Mouse (Mus musculus) hindbrain, postnatal 0 days (tissue): ENCODE results near the gene Wdr45. TPM values are rescaled to one million over a fixed set of nuclear protein-coding genes. Genes with fewer than 3 reads are reported as not detected.

Experiments used
- ATAC-seq: fragments of 200-750 bp; cut with Nextera tagmentation; 2 replicates; pipeline ENCODE4 v1.8.0; 2017; ENCODE audit warnings: mild to moderate bottlenecking, moderate TSS enrichment, moderate library complexity
- DNase-seq: peaks from one replicate; pipeline ENCODE4 v3.0.0-alpha.2; 2015; ENCODE audit warnings: low spot score
- H3K27ac ChIP-seq: fragments of 300-500 bp; sonication (generic); 2 replicates; pipeline ENCODE4 v1.5.1; 2014; ENCODE audit warnings: mild to moderate bottlenecking
- H3K27me3 ChIP-seq: fragments of 300-500 bp; sonication (generic); 2 replicates; pipeline ENCODE4 v1.6.1; 2014; ENCODE audit warnings: low read length, mixed read lengths; ENCODE audit not compliant: insufficient read depth
- H3K36me3 ChIP-seq: fragments of 300-500 bp; sonication (generic); 2 replicates; pipeline ENCODE4 v1.6.1; 2014; ENCODE audit warnings: low read length, mixed read lengths; ENCODE audit not compliant: insufficient read depth
- H3K4me1 ChIP-seq: fragments of 300-500 bp; sonication (generic); 2 replicates; pipeline ENCODE4 v1.6.1; 2014; ENCODE audit warnings: antibody characterized with exemption, low read length, mixed read lengths; ENCODE audit not compliant: insufficient read depth
- H3K4me2 ChIP-seq: fragments of 300-500 bp; sonication (generic); 2 replicates; pipeline ENCODE4 v1.6.1; 2014; ENCODE audit warnings: low read depth, mild to moderate bottlenecking, low read length, moderate library complexity, mixed read lengths
- H3K4me3 ChIP-seq: fragments of 300-500 bp; sonication (generic); 2 replicates; pipeline ENCODE4 v1.5.1; 2014; ENCODE audit warnings: low read length
- H3K9ac ChIP-seq: fragments of 300-500 bp; sonication (generic); replicated peaks from 2 replicates; pipeline ENCODE4 v1.6.1; 2014; ENCODE audit warnings: mild to moderate bottlenecking, low read length, moderate library complexity, mixed read lengths
- H3K9me3 ChIP-seq: fragments of 300-500 bp; sonication (generic); 2 replicates; pipeline ENCODE4 v1.6.1; 2016; ENCODE audit warnings: low read length, mixed read lengths
- CTCF ChIP-seq: IDR thresholded peaks from 2 replicates; pipeline ENCODE4 v1.5.1; 2016; ENCODE audit warnings: antibody characterized with exemption, control low read depth, low read depth
- WGBS: fragments of 180-500 bp; shearing (Covaris S2); extraction: QIAGEN DNeasy Blood & Tissue Kit; methylation state at CpG from one replicate; pipeline ENCODE4 v1.1.7; 2014; 5-methylcytosine and 5-hydroxymethylcytosine counted together
- polyA plus RNA-seq: library from polyadenylated mRNA; unstranded; fragments of >200 nt; fragmentation: Nextera tagmentation; extraction: Ambion mirVana; gene quantifications from 2 replicates; pipeline ENCODE4 v1.2.1, GENCODE M21; 2015
- total RNA-seq: library from RNA; depleted of rRNA; stranded (reverse); fragments of >200 nt; gene quantifications from 2 replicates; pipeline ENCODE4 v1.2.3, GENCODE M21; 2014

The Wdr45 gene
- total and polyA plus RNA-seq, 2 experiments from 2014 or later: 33.2 to 34.0 TPM

- 48% methylated on average over 12 of the region's 12 CpGs for WGBS
- TF ChIP-seq CTCF: no peak
- no peaks in the 10 kb centered on the region for H3K36me3 ChIP-seq
- no peak overlapping the region for H3K27ac ChIP-seq
- no peaks in the 10 kb centered on the region for H3K27me3 ChIP-seq
- ATAC-seq (no peak), DNase-seq (no peak)
- H3K4me1 ChIP-seq: no peaks in the 10 kb centered on the region
- peak overlapping the region; percentile 46 for H3K4me2 ChIP-seq
- H3K9me3 ChIP-seq: no peaks in the 10 kb centered on the region
- H3K9ac ChIP-seq: no peak overlapping the region
- no peak overlapping the region for H3K4me3 ChIP-seq
These were observed 40.4 kb upstream of the Wdr45 start for GRCm38 (mm10) chrX:7673578-7674281.

DNA sequence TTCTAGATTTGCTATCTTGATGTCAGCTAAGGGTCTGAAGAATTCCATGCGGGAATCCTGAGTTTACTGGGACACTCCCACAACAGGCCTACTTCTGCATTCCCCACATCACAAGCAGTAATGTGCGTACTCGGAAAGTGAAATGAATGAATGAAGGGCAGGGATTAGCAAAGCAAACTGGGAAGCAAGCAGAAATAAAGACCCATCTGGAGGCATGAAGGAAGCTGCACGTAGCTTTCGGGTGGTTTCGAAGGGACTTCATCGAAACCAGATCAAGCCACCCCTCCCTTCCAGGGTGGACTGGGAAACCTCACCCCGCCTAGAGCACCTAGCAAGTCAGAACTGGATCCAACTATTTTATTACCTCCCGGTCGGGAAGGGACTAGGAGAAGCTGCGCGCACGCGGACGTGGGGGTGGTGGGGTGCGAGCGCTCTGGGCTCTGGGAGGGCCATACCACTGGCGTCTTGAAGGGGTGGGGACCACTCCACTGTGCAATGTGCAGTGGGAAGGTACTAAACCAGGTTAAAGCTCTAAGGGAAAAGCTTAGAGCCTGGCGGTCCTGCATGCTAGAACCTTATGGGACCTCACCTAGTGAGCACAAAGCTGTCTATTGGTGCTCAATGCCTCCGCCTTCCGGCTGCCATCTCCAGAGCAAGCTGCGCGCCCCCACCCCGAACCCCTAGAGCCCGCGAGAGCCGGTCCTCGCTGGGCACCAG is 39.7 kb upstream of the Wdr45 start:
- ATAC-seq (peak; percentile 49), DNase-seq (no peak)
- H3K4me2 ChIP-seq: peak overlapping the region; percentile 46
- no peak for TF ChIP-seq CTCF
- peak overlapping the region; percentile 18 for H3K4me3 ChIP-seq
- no peaks in the 10 kb centered on the region for H3K4me1 ChIP-seq
- H3K36me3 ChIP-seq: no peaks in the 10 kb centered on the region
- H3K9me3 ChIP-seq: no peaks in the 10 kb centered on the region
- peak overlapping the region; percentile 24; the same call in 1 of the 2 replicates for H3K9ac ChIP-seq
- H3K27ac ChIP-seq: no peak overlapping the region
- no peaks in the 10 kb centered on the region for H3K27me3 ChIP-seq
- WGBS: 36% methylated on average over 28 of the region's 28 CpGs

- Histone ChIP-seq H3K9ac (peak overlapping the region; percentile 24; the same call in 1 of the 2 replicates), H3K36me3 (no peaks in the 10 kb centered on the region), H3K27ac (no peak overlapping the region), H3K4me1 (no peaks in the 10 kb centered on the region), H3K27me3 (no peaks in the 10 kb centered on the region), H3K9me3 (no peaks in the 10 kb centered on the region), H3K4me3 (peak overlapping the region; percentile 18), H3K4me2 (peak overlapping the region; percentile 46)
- DNase-seq (no peak), ATAC-seq (peak; percentile 39)
- TF ChIP-seq CTCF: no peak
- WGBS: 37% methylated on average over 10 of the region's 10 CpGs
These were observed 39.1 kb upstream of the Wdr45 start for GRCm38 (mm10) chrX:7675001-7675380.

DNA sequence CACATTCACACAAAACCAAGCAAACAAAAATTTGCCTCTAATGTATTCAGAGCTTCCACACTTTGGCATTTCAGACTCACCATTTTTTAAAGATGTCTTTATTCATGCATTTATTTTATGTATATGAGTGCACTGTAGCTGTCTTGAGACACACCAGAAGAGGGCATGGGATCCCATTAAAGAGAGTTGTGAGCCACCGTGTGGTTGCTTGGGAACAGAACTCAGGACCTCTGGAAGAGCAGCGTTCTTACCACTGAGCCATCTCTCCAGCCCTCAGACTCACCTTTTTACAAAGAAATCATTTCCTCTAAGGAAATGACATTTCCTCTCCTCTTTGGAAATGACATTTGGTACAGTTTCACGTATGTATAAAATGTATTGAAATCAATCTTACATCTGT is 35.1 kb upstream of the Wdr45 start:
- ATAC-seq (no peak), DNase-seq (no peak)
- no peaks in the 10 kb centered on the region for H3K9me3 ChIP-seq
- no peaks in the 10 kb centered on the region for H3K36me3 ChIP-seq
- H3K4me1 ChIP-seq: no peaks in the 10 kb centered on the region
- no peaks in the 10 kb centered on the region for H3K27me3 ChIP-seq
- WGBS: 48% methylated on average over 3 of the region's 3 CpGs
- no peak overlapping the region for H3K4me2 ChIP-seq
- peak; percentile 13; the same call in 1 of the 2 replicates for TF ChIP-seq CTCF
- H3K9ac ChIP-seq: no peak overlapping the region
- no peak overlapping the region for H3K27ac ChIP-seq
- H3K4me3 ChIP-seq: no peak overlapping the region

- ATAC-seq (peak; percentile 92), DNase-seq (peak; percentile 92)
- no peaks in the 10 kb centered on the region for H3K9me3 ChIP-seq
- H3K27me3 ChIP-seq: no peaks in the 10 kb centered on the region
- H3K9ac ChIP-seq: no peak overlapping the region
- peak; percentile 82 for TF ChIP-seq CTCF
- no peaks in the 10 kb centered on the region for H3K4me1 ChIP-seq
- no peaks in the 10 kb centered on the region for H3K36me3 ChIP-seq
- H3K27ac ChIP-seq: no peak overlapping the region
- peak overlapping the region; percentile 52 for H3K4me2 ChIP-seq
- peak overlapping the region; percentile 19 for H3K4me3 ChIP-seq
- 21% methylated on average over 27 of the region's 27 CpGs for WGBS
These were observed 34.6 kb upstream of the Wdr45 start for GRCm38 (mm10) chrX:7679405-7680056.

DNA sequence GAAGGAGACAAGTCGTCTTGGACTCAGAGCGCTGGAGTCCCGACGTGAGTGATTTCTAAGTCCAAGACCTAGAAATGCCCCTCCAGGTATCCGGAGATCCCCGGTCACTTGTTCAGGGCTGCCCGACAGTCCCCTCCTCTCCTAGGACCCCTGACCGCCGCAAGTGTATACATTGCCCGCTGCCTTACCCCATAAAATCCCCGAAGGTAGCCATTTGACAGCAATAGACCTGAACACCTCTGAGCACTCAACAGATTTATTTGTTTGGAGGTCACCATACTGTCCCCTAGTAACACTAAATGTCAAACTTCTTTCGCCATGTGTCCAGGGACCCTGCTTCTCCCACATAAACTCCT is 34.1 kb upstream of the Wdr45 start:
- 38% methylated on average over 12 of the region's 12 CpGs for WGBS
- no peak for TF ChIP-seq CTCF

GRCm38 (mm10) chrX:7680864-7681263 is 33.3 kb upstream of the Wdr45 start, which contains the start of gene Magix:
Gene Magix, minus strand, starts transcription at chrX:7681251.
- peak within 1 kb of the TSS; percentile 19; the same call in 1 of the 2 replicates for H3K4me3 ChIP-seq
- 70% methylated on average over 14 of the region's 14 CpGs for WGBS

More for the DNA sequence above, 34.1 kb upstream of the Wdr45 start:
- Histone ChIP-seq H3K4me3 (peak overlapping the region; percentile 19), H3K27me3 (no peaks in the 10 kb centered on the region), H3K4me2 (peak overlapping the region; percentile 52), H3K4me1 (no peaks in the 10 kb centered on the region), H3K36me3 (no peaks in the 10 kb centered on the region), H3K27ac (no peak overlapping the region), H3K9ac (no peak overlapping the region), H3K9me3 (no peaks in the 10 kb centered on the region)
- DNase-seq (no peak), ATAC-seq (no peak)

More at GRCm38 (mm10) chrX:7680864-7681263, 33.3 kb upstream of the Wdr45 start, which contains the start of gene Magix:
- DNase-seq: no peak
- Histone ChIP-seq H3K9ac (no peak within 1 kb of the TSS), H3K9me3 (no peaks in the 10 kb centered on the region), H3K4me2 (peak within 1 kb of the TSS; percentile 52), H3K27ac (no peak within 1 kb of the TSS), H3K36me3 (no peaks in the 10 kb centered on the region), H3K4me1 (no peaks in the 10 kb centered on the region), H3K27me3 (no peaks in the 10 kb centered on the region)
- no peak for ATAC-seq
- no peak for TF ChIP-seq CTCF
